Mouse (Mus musculus): ENCODE measurements around the gene Tcte2. TPM values are rescaled to one million over a fixed set of nuclear protein-coding genes. Genes with fewer than 3 reads are reported as not detected.

The Tcte2 gene
- polyA plus RNA-seq, 1 experiment from 2014 or later: 6.3 TPM

DNA sequence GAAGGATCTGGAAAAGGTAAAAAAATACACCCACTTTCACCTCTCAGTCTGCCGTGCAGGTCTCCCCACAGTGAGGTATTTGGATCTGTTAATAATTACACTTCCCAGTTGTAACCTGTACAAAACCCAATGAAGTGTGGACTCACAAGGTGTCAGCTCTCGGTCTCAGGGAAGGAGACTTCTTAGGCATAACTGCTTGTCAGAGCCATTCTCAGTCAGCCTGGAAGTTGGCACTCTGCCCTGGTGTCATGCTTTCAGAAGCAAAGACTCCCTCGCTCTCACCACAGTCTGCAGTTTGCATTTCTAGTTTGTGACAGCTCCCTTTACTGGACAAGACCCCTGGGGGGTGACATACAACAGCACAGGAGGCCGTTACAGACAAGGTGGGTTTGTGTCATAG is 16.8 kb downstream of the Tcte2 start:
- Histone ChIP-seq H3K4me3 (replicated peaks) (no peak overlapping the region), H3K36me3 (no peaks in the 10 kb centered on the region), H3K27me3 (no peaks in the 10 kb centered on the region), H3K9ac (no peak overlapping the region), H3K9me3 (replicated peaks) (no peaks in the 10 kb centered on the region), H3K27ac (replicated peaks) (no peak overlapping the region), H3K4me1 (peaks cover 21% of the 10 kb centered on the region), H3K4me2 (replicated peaks) (no peak overlapping the region)
- WGBS: 42% methylated on average over 4 of the region's 4 CpGs
- no peak for ATAC-seq (ENCODE audit: insufficient number of reproducible peaks, low FRiP score, low TSS enrichment, low read depth)

DNA sequence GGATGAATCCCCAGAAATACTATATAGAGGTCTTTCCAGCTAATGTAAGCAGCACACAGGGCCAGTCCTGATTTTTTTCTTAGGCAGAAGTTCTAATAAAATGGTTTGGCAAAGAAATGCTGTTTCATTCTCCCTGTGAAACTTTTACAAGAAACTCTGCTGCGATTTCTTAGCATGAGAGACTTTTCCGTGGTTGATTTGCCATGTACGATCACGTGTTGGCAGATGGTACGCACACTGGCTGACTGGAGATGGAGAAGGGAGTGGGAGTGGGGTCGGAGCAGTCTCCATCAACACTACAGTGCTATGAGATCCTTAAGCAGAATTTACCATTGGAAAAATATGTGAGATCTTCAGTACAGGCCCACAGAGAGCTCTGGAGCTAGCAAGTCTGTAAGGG is 17.4 kb downstream of the Tcte2 start:
- Histone ChIP-seq H3K9me3 (replicated peaks) (no peaks in the 10 kb centered on the region), H3K4me3 (replicated peaks) (no peak overlapping the region), H3K9ac (no peak overlapping the region), H3K27me3 (no peaks in the 10 kb centered on the region), H3K36me3 (no peaks in the 10 kb centered on the region), H3K4me1 (peaks cover 21% of the 10 kb centered on the region), H3K27ac (replicated peaks) (0 out of 2 replicates have a peak overlapping the region, but pooled peaks have one; percentile 17), H3K4me2 (replicated peaks) (no peak overlapping the region)
- WGBS: 68% methylated on average over 6 of the region's 6 CpGs
- ATAC-seq (ENCODE audit: insufficient number of reproducible peaks, low FRiP score, low TSS enrichment, low read depth): no peak

DNA sequence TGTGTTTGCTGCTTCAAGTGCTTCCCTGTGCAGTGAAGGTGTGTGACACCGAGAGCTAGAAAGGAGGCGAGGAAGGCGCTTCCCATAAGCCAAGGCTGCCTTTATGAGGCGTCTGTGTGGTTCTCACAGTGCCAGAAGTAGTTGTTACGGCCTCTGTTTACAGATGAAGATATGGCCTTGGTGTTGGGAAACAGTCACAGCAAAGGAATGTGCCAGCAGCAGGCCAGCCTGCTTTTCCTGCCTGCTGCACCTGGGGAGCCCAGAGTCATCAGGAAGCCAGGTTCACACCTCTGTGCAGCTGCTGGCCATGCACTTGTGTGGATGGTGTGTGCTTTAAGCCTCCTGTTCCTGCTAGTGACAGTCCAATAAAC is 17.9 kb downstream of the Tcte2 start:
- Histone ChIP-seq H3K4me1 (peaks cover 21% of the 10 kb centered on the region), H3K9ac (no peak overlapping the region), H3K9me3 (replicated peaks) (no peaks in the 10 kb centered on the region), H3K36me3 (no peaks in the 10 kb centered on the region), H3K4me2 (replicated peaks) (no peak overlapping the region), H3K4me3 (replicated peaks) (no peak overlapping the region), H3K27ac (replicated peaks) (peak overlapping the region; percentile 68), H3K27me3 (no peaks in the 10 kb centered on the region)
- WGBS: 41% methylated on average over 5 of the region's 5 CpGs
- ATAC-seq (ENCODE audit: insufficient number of reproducible peaks, low FRiP score, low TSS enrichment, low read depth): no peak

- H3K4me3 ChIP-seq (replicated peaks): no peak overlapping the region
- no peaks in the 10 kb centered on the region for H3K9me3 ChIP-seq (replicated peaks)
- H3K4me2 ChIP-seq (replicated peaks): no peak overlapping the region
- no peak; the same call in 1 of the 2 replicates for ATAC-seq (ENCODE audit: insufficient number of reproducible peaks, low FRiP score, low TSS enrichment, low read depth)
- 54% methylated on average over 7 of the region's 7 CpGs for WGBS
- H3K4me1 ChIP-seq: peaks cover 21% of the 10 kb centered on the region
- peak overlapping the region; percentile 68 for H3K27ac ChIP-seq (replicated peaks)
- no peaks in the 10 kb centered on the region for H3K36me3 ChIP-seq
- H3K9ac ChIP-seq: no peak overlapping the region
- no peaks in the 10 kb centered on the region for H3K27me3 ChIP-seq
These were observed 18.5 kb downstream of the Tcte2 start for GRCm38 (mm10) chr17:13742941-13743708.

DNA sequence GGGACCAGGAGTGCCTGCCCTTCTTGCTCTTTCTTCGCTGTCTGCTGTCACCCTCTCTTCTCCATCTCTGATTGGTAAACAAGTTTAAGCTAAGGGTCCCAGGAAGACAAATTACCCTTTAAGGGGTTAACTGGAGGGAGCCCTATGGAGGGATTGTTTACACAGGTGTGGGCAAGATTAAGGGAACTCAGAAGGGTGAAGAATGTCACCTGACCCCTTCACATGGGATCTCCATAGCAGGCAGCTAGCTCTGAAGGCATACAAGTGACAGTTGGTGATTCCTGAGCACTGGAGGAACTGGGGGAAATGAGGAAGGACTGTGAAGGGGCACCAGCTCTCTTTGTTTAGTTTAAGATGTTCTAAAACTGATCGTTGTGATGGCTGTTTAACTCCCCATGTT is 19.3 kb downstream of the Tcte2 start:
- Histone ChIP-seq H3K4me2 (replicated peaks) (no peak overlapping the region), H3K9me3 (replicated peaks) (no peaks in the 10 kb centered on the region), H3K4me1 (peaks cover 21% of the 10 kb centered on the region), H3K4me3 (replicated peaks) (no peak overlapping the region), H3K9ac (no peak overlapping the region), H3K27me3 (no peaks in the 10 kb centered on the region), H3K36me3 (no peaks in the 10 kb centered on the region), H3K27ac (replicated peaks) (no peak overlapping the region)
- ATAC-seq (ENCODE audit: insufficient number of reproducible peaks, low FRiP score, low TSS enrichment, low read depth): no peak
- WGBS: 40% methylated on average over 2 of the region's 2 CpGs

DNA sequence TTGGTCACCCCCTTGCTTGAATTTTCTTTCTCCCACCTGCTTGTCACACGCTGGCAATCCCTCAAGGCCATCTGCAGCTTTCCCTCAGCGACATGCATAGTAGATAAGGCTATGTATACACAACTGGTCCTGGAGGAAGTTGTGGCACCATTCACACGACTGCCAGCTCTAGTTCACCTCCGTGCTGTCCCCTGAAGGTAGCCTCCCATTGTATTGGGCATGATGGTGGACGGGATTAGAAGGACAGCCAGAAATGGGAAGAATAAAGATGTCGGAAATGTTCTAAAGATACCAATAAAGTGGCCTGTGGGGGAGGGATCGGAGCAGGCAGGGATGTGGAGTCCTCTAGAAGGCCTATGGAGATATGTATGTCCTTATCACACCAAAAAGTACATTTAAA is 20.0 kb downstream of the Tcte2 start:
- Histone ChIP-seq H3K4me3 (replicated peaks) (no peak overlapping the region), H3K4me2 (replicated peaks) (no peak overlapping the region), H3K36me3 (no peaks in the 10 kb centered on the region), H3K27me3 (no peaks in the 10 kb centered on the region), H3K27ac (replicated peaks) (no peak overlapping the region), H3K4me1 (peaks cover 21% of the 10 kb centered on the region), H3K9me3 (replicated peaks) (no peaks in the 10 kb centered on the region), H3K9ac (no peak overlapping the region)
- WGBS: 77% methylated on average over 7 of the region's 7 CpGs
- ATAC-seq (ENCODE audit: insufficient number of reproducible peaks, low FRiP score, low TSS enrichment, low read depth): no peak

DNA sequence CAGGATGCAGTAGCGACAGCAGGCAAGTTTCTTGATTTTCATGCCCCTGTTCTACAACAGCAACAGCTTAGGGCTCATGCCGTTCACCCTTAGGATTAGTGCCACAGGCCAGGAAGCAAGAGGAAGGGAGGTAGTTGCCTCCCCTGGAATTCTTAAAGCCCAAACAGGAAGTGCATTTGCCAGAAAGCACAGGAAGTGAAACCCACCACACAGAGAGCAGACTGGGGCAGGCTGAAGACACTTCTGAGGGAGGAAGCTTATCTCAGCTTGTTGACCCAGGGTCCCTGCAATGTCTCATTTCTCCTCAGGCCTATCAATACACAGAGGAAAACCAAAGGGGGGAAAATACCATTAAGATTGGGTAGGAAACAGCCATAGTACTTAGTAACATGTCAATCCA is 20.8 kb downstream of the Tcte2 start:
- 27% methylated on average over 2 of the region's 2 CpGs for WGBS

GRCm38 (mm10) chr17:13739981-13740380 is 21.6 kb downstream of the Tcte2 start:
- WGBS: 83% methylated on average over 5 of the region's 5 CpGs
- ATAC-seq (ENCODE audit: insufficient number of reproducible peaks, low FRiP score, low TSS enrichment, low read depth): no peak
- no peaks in the 10 kb centered on the region for H3K36me3 ChIP-seq
- H3K4me1 ChIP-seq: peaks cover 20% of the 10 kb centered on the region
- no peaks in the 10 kb centered on the region for H3K9me3 ChIP-seq (replicated peaks)
- H3K27me3 ChIP-seq: no peaks in the 10 kb centered on the region
- no peak overlapping the region for H3K9ac ChIP-seq
- no peak overlapping the region for H3K27ac ChIP-seq (replicated peaks)
- no peak overlapping the region for H3K4me3 ChIP-seq (replicated peaks)
- no peak overlapping the region for H3K4me2 ChIP-seq (replicated peaks)

More for the DNA sequence above, 20.8 kb downstream of the Tcte2 start:
- H3K27ac ChIP-seq (replicated peaks): no peak overlapping the region
- no peaks in the 10 kb centered on the region for H3K36me3 ChIP-seq
- ATAC-seq (ENCODE audit: insufficient number of reproducible peaks, low FRiP score, low TSS enrichment, low read depth): no peak
- no peak overlapping the region for H3K4me2 ChIP-seq (replicated peaks)
- H3K4me3 ChIP-seq (replicated peaks): no peak overlapping the region
- no peak overlapping the region for H3K9ac ChIP-seq
- H3K9me3 ChIP-seq (replicated peaks): no peaks in the 10 kb centered on the region
- H3K27me3 ChIP-seq: no peaks in the 10 kb centered on the region
- peaks cover 21% of the 10 kb centered on the region for H3K4me1 ChIP-seq

DNA sequence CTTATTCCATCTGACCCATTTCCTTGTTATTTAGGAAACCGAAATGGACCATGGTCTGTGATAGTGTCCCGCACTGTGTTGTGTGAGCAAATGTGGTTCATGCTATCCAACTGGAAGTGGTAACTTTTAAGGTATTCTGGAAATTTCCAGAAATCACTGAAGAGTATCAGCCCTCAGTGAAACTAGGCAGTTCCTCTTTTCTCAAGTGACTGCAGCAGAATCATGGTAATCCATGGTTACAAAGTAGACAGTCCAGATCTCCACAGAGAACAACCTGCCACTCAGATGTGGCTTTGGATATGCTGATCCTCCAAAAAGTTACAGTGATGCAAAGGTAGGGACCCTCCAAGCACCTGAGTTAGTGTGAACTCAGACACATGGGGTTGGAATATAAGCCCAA is 22.7 kb downstream of the Tcte2 start:
- ATAC-seq (ENCODE audit: insufficient number of reproducible peaks, low FRiP score, low TSS enrichment, low read depth): no peak
- no peaks in the 10 kb centered on the region for H3K9me3 ChIP-seq (replicated peaks)
- H3K27me3 ChIP-seq: no peaks in the 10 kb centered on the region
- H3K9ac ChIP-seq: no peak overlapping the region
- no peak overlapping the region for H3K4me2 ChIP-seq (replicated peaks)
- H3K27ac ChIP-seq (replicated peaks): no peak overlapping the region
- no peak overlapping the region for H3K4me3 ChIP-seq (replicated peaks)
- peaks cover 16% of the 10 kb centered on the region for H3K4me1 ChIP-seq
- 93% methylated on average over 2 of the region's 2 CpGs for WGBS
- H3K36me3 ChIP-seq: no peaks in the 10 kb centered on the region

GRCm38 (mm10) chr17:13738121-13738776 is 23.4 kb downstream of the Tcte2 start:
- H3K4me2 ChIP-seq (replicated peaks): no peak overlapping the region
- no peak overlapping the region for H3K27ac ChIP-seq (replicated peaks)
- no peaks in the 10 kb centered on the region for H3K9me3 ChIP-seq (replicated peaks)
- 39% methylated on average over 7 of the region's 7 CpGs for WGBS
- no peak overlapping the region for H3K9ac ChIP-seq
- peaks cover 9% of the 10 kb centered on the region; the same call in 1 of the 2 replicates for H3K4me1 ChIP-seq
- H3K36me3 ChIP-seq: no peaks in the 10 kb centered on the region
- no peak overlapping the region for H3K4me3 ChIP-seq (replicated peaks)
- ATAC-seq (ENCODE audit: insufficient number of reproducible peaks, low FRiP score, low TSS enrichment, low read depth): no peak
- no peaks in the 10 kb centered on the region for H3K27me3 ChIP-seq

DNA sequence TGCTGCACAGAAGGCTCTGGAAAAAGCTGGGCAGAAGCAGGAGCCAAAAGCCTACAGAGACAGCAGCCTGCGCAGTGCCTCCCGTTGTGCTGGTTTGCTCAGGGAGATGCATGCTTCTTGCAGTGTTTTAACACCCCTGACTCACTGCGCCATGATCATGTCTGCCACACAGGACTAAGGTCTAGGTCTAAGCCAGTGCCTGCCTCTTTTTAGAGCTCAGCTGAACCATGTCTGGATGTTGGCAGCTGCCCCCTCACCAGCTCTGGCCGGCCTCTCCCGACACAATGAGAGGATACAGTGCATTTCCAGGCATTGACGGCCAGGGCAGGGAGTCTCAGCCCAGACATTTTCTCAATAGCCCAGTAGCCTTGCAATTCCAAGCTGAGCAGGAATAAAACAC is 24.3 kb downstream of the Tcte2 start:
- H3K4me2 ChIP-seq (replicated peaks): no peak overlapping the region
- H3K9ac ChIP-seq: no peak overlapping the region
- no peaks in the 10 kb centered on the region for H3K36me3 ChIP-seq
- no peaks in the 10 kb centered on the region for H3K9me3 ChIP-seq (replicated peaks)
- no peak overlapping the region for H3K4me3 ChIP-seq (replicated peaks)
- WGBS: 56% methylated on average over 6 of the region's 6 CpGs
- H3K27ac ChIP-seq (replicated peaks): no peak overlapping the region; the same call in 1 of the 2 replicates
- H3K27me3 ChIP-seq: no peaks in the 10 kb centered on the region
- ATAC-seq (ENCODE audit: insufficient number of reproducible peaks, low FRiP score, low TSS enrichment, low read depth): no peak
- H3K4me1 ChIP-seq: peaks cover 5% of the 10 kb centered on the region; the same call in 1 of the 2 replicates

All from embryonic facial prominence, embryonic 15.5 days (tissue).